In genomic region chr12:73810041-73810795, GRCm38 (mm10) we compare ENCODE assay signal across 8 mouse cellular contexts.
DNase-seq lines count a peak whose midpoint lies in the region; ATAC-seq lines count a peak whose summit lies in the region.

No protein-coding gene starts in this region.

- WGBS in hindbrain, embryonic 12.5 days: 47% methylated on average over 13 of the region's 13 CpGs
- 67% methylated on average over 13 of the region's 13 CpGs for WGBS in hindbrain, embryonic 10.5 days
- 29% methylated on average over 13 of the region's 13 CpGs for WGBS in embryonic facial prominence, embryonic 13.5 days
- 17% methylated on average over 13 of the region's 13 CpGs for WGBS in heart, embryonic 14.5 days
- WGBS in midbrain, embryonic 15.5 days: 55% methylated on average over 13 of the region's 13 CpGs

- 0 out of 2 replicates have a peak overlapping the region, but pooled peaks have one; percentile 18 for H3K27ac ChIP-seq in hindbrain, embryonic 12.5 days
- H3K27ac ChIP-seq in hindbrain, embryonic 10.5 days: no peak overlapping the region
- H3K27ac ChIP-seq in embryonic facial prominence, embryonic 13.5 days: peak overlapping the region; percentile 55
- peak overlapping the region; percentile 75 to 81 for H3K27ac ChIP-seq in heart, embryonic 14.5 days (replicated peaks in 1 of 2; ENCODE audit: control insufficient read depth in 1 of 2, insufficient read depth in 1 of 2, low read depth in 2 of 2, low read length in 2 of 2)
- H3K27ac ChIP-seq in midbrain, embryonic 15.5 days: no peak overlapping the region

- no peak overlapping the region for H3K4me3 ChIP-seq in hindbrain, embryonic 12.5 days
- H3K4me3 ChIP-seq in hindbrain, embryonic 10.5 days: no peak overlapping the region
- H3K4me3 ChIP-seq in embryonic facial prominence, embryonic 13.5 days: no peak overlapping the region
- H3K4me3 ChIP-seq in heart, embryonic 14.5 days (ENCODE audit: control insufficient read depth in 1 of 2, insufficient read depth in 1 of 2, low read depth in 1 of 2, low read length in 2 of 2): no peak overlapping the region
- H3K4me3 ChIP-seq in midbrain, embryonic 15.5 days: no peak overlapping the region

- H3K4me1 ChIP-seq in hindbrain, embryonic 12.5 days: peaks cover 10% of the 10 kb centered on the region
- peaks cover 7% of the 10 kb centered on the region; the same call in 1 of the 2 replicates for H3K4me1 ChIP-seq in hindbrain, embryonic 10.5 days (replicated peaks)
- peaks cover 45% of the 10 kb centered on the region for H3K4me1 ChIP-seq in embryonic facial prominence, embryonic 13.5 days
- peaks cover 24 to 45% of the 10 kb centered on the region in 2 experiments for H3K4me1 ChIP-seq in heart, embryonic 14.5 days (ENCODE audit: control insufficient read depth in 2 of 2, insufficient read depth in 2 of 2, low read length in 2 of 2)
- H3K4me1 ChIP-seq in midbrain, embryonic 15.5 days: peaks cover 14% of the 10 kb centered on the region

- H3K27me3 ChIP-seq in hindbrain, embryonic 12.5 days: no peaks in the 10 kb centered on the region
- H3K27me3 ChIP-seq in hindbrain, embryonic 10.5 days (ENCODE audit: insufficient read depth, poor library complexity, severe bottlenecking): no peaks in the 10 kb centered on the region
- no peaks in the 10 kb centered on the region for H3K27me3 ChIP-seq in embryonic facial prominence, embryonic 13.5 days
- H3K27me3 ChIP-seq in heart, embryonic 14.5 days (ENCODE audit: control insufficient read depth, insufficient read depth, low read length): no peaks in the 10 kb centered on the region
- no peaks in the 10 kb centered on the region; the same call in 1 of the 2 replicates for H3K27me3 ChIP-seq in midbrain, embryonic 15.5 days (replicated peaks)

- no peak for DNase-seq in hindbrain, embryonic 10.5 days (ENCODE audit: low spot score)
- peak; percentile 86 to 87 for DNase-seq in kidney, postnatal 36 days
- peak; percentile 32 for DNase-seq in testis, postnatal 14 days (ENCODE audit: low spot score)
- no peak for DNase-seq in thymus, adult 18-20 months

- ATAC-seq in hindbrain, embryonic 12.5 days (ENCODE audit: low FRiP score): peak; percentile 40; the same call in 1 of the 2 replicates
- 0 out of 2 replicates have a peak, but pooled peaks have one; percentile 59 for ATAC-seq in embryonic facial prominence, embryonic 13.5 days (ENCODE audit: insufficient number of reproducible peaks, insufficient read depth, low FRiP score, low TSS enrichment, low read depth)
- ATAC-seq in heart, embryonic 14.5 days (ENCODE audit: insufficient number of reproducible peaks, insufficient read depth, low FRiP score, low read depth): peak; percentile 64; the same call in 1 of the 2 replicates
- peak; percentile 50; the same call in 1 of the 2 replicates for ATAC-seq in midbrain, embryonic 15.5 days (replicated peaks)

- H3K4me2 ChIP-seq in hindbrain, embryonic 12.5 days (replicated peaks): no peak overlapping the region
- peak overlapping the region; percentile 35 for H3K4me2 ChIP-seq in embryonic facial prominence, embryonic 13.5 days
- peak overlapping the region; percentile 14; the same call in 1 of the 2 replicates for H3K4me2 ChIP-seq in heart, embryonic 14.5 days (ENCODE audit: low read length)
- no peak overlapping the region for H3K4me2 ChIP-seq in midbrain, embryonic 15.5 days

- no peak overlapping the region for H3K9ac ChIP-seq in hindbrain, embryonic 12.5 days
- H3K9ac ChIP-seq in embryonic facial prominence, embryonic 13.5 days: no peak overlapping the region
- no peak overlapping the region for H3K9ac ChIP-seq in heart, embryonic 14.5 days (ENCODE audit: low read length)
- no peak overlapping the region for H3K9ac ChIP-seq in midbrain, embryonic 15.5 days

- H3K36me3 ChIP-seq in hindbrain, embryonic 12.5 days: no peaks in the 10 kb centered on the region
- H3K36me3 ChIP-seq in hindbrain, embryonic 10.5 days: no peaks in the 10 kb centered on the region
- no peaks in the 10 kb centered on the region for H3K36me3 ChIP-seq in embryonic facial prominence, embryonic 13.5 days
- H3K36me3 ChIP-seq in heart, embryonic 14.5 days (ENCODE audit: control insufficient read depth, insufficient read depth, low read length): no peaks in the 10 kb centered on the region
- H3K36me3 ChIP-seq in midbrain, embryonic 15.5 days (replicated peaks): no peaks in the 10 kb centered on the region

- no peaks in the 10 kb centered on the region for H3K9me3 ChIP-seq in hindbrain, embryonic 12.5 days (replicated peaks)
- no peaks in the 10 kb centered on the region for H3K9me3 ChIP-seq in hindbrain, embryonic 10.5 days
- no peaks in the 10 kb centered on the region for H3K9me3 ChIP-seq in embryonic facial prominence, embryonic 13.5 days
- H3K9me3 ChIP-seq in heart, embryonic 14.5 days (ENCODE audit: control insufficient read depth, low read length): no peaks in the 10 kb centered on the region
- H3K9me3 ChIP-seq in midbrain, embryonic 15.5 days: no peaks in the 10 kb centered on the region

Comparison
In these comparisons a context has a peak if more than half of its experiments do, and no peak if none do; other contexts are left out.
1. H3K27ac ChIP-seq: peak in hindbrain, embryonic 12.5 days (single experiment), embryonic facial prominence, embryonic 13.5 days (single experiment) and heart, embryonic 14.5 days (2 of 2); none in hindbrain, embryonic 10.5 days (single experiment) and midbrain, embryonic 15.5 days (single experiment).
2. H3K4me2 ChIP-seq: peak in embryonic facial prominence, embryonic 13.5 days (single experiment) and heart, embryonic 14.5 days (single experiment); none in hindbrain, embryonic 12.5 days (single experiment) and midbrain, embryonic 15.5 days (single experiment).
3. DNase-seq: peak in kidney, postnatal 36 days (2 of 2) and testis, postnatal 14 days (single experiment); none in hindbrain, embryonic 10.5 days (single experiment) and thymus, adult 18-20 months (0 of 2).
4. Peak in every context shown above with its lines, with median percentiles within 50 percentile points of each other: ATAC-seq.